Mouse (Mus musculus) bone marrow, adult 2 months (tissue): ENCODE measurements around the gene Map4k5.

Experiments used
- CTCF ChIP-seq: fragments of 200-500 bp; IDR thresholded peaks from 2 replicates; pipeline ENCODE4 v1.5.1; 2011; ENCODE audit warnings: low read length, control low read depth; ENCODE audit not compliant: control insufficient read depth, insufficient read depth
- POLR2A ChIP-seq: fragments of 200-500 bp; IDR thresholded peaks from 2 replicates; pipeline ENCODE4 v1.6.1; 2011; ENCODE audit warnings: low read depth, mild to moderate bottlenecking, control low read depth, low read length, borderline replicate concordance; ENCODE audit not compliant: control insufficient read depth

- no peak for TF ChIP-seq CTCF
- no peak for TF ChIP-seq POLR2A
Measured at GRCm38 (mm10) chr12:69781480-69781879, 111.5 kb downstream of the Map4k5 start.
